In genomic region chr6:28554470-28554869, GRCm38 (mm10) we compare ENCODE assay signal across 10 mouse cellular contexts.
"Had no signal": no experiment of that assay in that cellular context is flagged by ENCODE, and none has a peak within 500 bp of the region (broad histone marks: within the 10 kb centered on the region; RNA-seq: fewer than 3 reads in every experiment).

No protein-coding gene starts in this region.

- H3K27me3 ChIP-seq: liver, embryonic 13.5 days; lung, embryonic 15.5 days; midbrain, embryonic 13.5 days had no signal

- H3K4me1 ChIP-seq: liver, embryonic 13.5 days; lung, embryonic 15.5 days had no signal

- H3K9ac ChIP-seq: liver, embryonic 13.5 days; liver, postnatal 0 days; lung, embryonic 15.5 days; midbrain, embryonic 13.5 days had no signal

- DNase-seq: kidney, adult 18-20 months; kidney, postnatal 4 days; liver, embryonic 13.5 days; liver, postnatal 0 days; right cerebral cortex, postnatal 25 days; thymus, postnatal 4 days had no signal

- H3K27ac ChIP-seq: limb, embryonic 10.5 days; liver, embryonic 13.5 days; lung, embryonic 15.5 days; midbrain, embryonic 13.5 days; stomach, postnatal 0 days had no signal

- H3K4me3 ChIP-seq: limb, embryonic 10.5 days; liver, embryonic 13.5 days; lung, embryonic 15.5 days; midbrain, embryonic 13.5 days had no signal

- H3K36me3 ChIP-seq: midbrain, embryonic 13.5 days had no signal
